Mouse (Mus musculus): ENCODE measurements at regions not wholly inside any gene's neighbourhood (a gene's known extent, or its start where the extent isn't known, plus 50 kb on each side); places are given as distances from the start of the nearest gene placed in this dataset.
"Not testable (repeated sequence)": the region's sequence is repeated elsewhere in the genome, so short reads cannot be mapped to it uniquely, and the experiment has no call there.

DNA sequence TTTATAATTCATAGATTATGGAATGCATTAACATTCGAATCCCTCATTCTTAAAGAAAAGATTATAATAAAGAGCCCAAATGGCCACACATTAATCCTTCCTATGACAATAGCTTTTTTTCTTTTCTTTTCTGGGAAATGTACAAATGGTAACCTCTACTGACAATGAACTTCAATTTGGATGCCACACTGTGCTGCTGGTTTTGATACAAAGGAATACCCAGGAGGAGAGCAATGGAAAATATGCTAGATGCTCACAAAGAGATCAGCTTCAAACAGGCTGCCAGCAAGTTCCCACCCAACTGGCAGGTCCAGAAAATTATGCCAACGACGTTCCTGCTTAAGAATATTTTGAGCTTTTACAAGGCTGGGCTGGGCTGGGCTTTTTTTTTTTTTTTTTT lies 364.4 kb upstream of the Dpp10 start:
- Histone ChIP-seq H3K4me3 (replicated peaks; ENCODE audit: low read length) (no peak overlapping the region), H3K4me2 (replicated peaks) (no peak overlapping the region), H3K9me3 (ENCODE audit: control insufficient read depth, low read length) (no peaks in the 10 kb centered on the region), H3K4me1 (replicated peaks; ENCODE audit: control insufficient read depth, insufficient read depth, low read length) (no peaks in the 10 kb centered on the region), H3K27me3 (ENCODE audit: control insufficient read depth, insufficient read depth, low read length) (no peaks in the 10 kb centered on the region), H3K36me3 (replicated peaks; ENCODE audit: control insufficient read depth, insufficient read depth) (no peaks in the 10 kb centered on the region), H3K9ac (no peak overlapping the region), H3K27ac (no peak overlapping the region)
- DNase-seq (ENCODE audit: low spot score) (no peak), ATAC-seq (ENCODE audit: low FRiP score) (no peak)
- WGBS, result 61% methylated on average over 3 of the region's 3 CpGs

GRCm38 (mm10) chr1:124369604-124370003 lies 324.2 kb upstream of the Dpp10 start:
- Histone ChIP-seq H3K9me3 (ENCODE audit: control insufficient read depth, low read length) (no peaks in the 10 kb centered on the region), H3K4me3 (replicated peaks; ENCODE audit: low read length) (no peak overlapping the region), H3K4me1 (replicated peaks; ENCODE audit: control insufficient read depth, insufficient read depth, low read length) (no peaks in the 10 kb centered on the region), H3K27me3 (ENCODE audit: control insufficient read depth, insufficient read depth, low read length) (no peaks in the 10 kb centered on the region), H3K27ac (no peak overlapping the region), H3K4me2 (replicated peaks) (no peak overlapping the region), H3K36me3 (replicated peaks; ENCODE audit: control insufficient read depth, insufficient read depth) (no peaks in the 10 kb centered on the region), H3K9ac (no peak overlapping the region)
- 28% methylated on average over 4 of the region's 4 CpGs for WGBS
- DNase-seq (ENCODE audit: low spot score), result no peak
- no peak for ATAC-seq (ENCODE audit: low FRiP score)

GRCm38 (mm10) chr1:124348491-124348890 lies 303.1 kb upstream of the Dpp10 start:
- 78% methylated on average over 1 of the region's 1 CpGs for WGBS
- ATAC-seq (ENCODE audit: low FRiP score); H3K9me3 ChIP-seq (ENCODE audit: control insufficient read depth, low read length); H3K27ac ChIP-seq; H3K9ac ChIP-seq; H3K36me3 ChIP-seq (replicated peaks; ENCODE audit: control insufficient read depth, insufficient read depth); H3K4me2 ChIP-seq (replicated peaks); H3K4me3 ChIP-seq (replicated peaks; ENCODE audit: low read length); H3K27me3 ChIP-seq (ENCODE audit: control insufficient read depth, insufficient read depth, low read length); H3K4me1 ChIP-seq (replicated peaks; ENCODE audit: control insufficient read depth, insufficient read depth, low read length); DNase-seq (ENCODE audit: low spot score): not testable (repeated sequence)

- no peaks in the 10 kb centered on the region for H3K4me1 ChIP-seq (replicated peaks; ENCODE audit: control insufficient read depth, insufficient read depth, low read length)
- no peak overlapping the region for H3K4me2 ChIP-seq (replicated peaks)
- ATAC-seq (ENCODE audit: low FRiP score), result no peak
- H3K4me3 ChIP-seq (replicated peaks; ENCODE audit: low read length), result no peak overlapping the region
- no peaks in the 10 kb centered on the region for H3K9me3 ChIP-seq (ENCODE audit: control insufficient read depth, low read length)
- H3K27me3 ChIP-seq (ENCODE audit: control insufficient read depth, insufficient read depth, low read length), result no peaks in the 10 kb centered on the region
- DNase-seq (ENCODE audit: low spot score), result no peak
- H3K9ac ChIP-seq, result no peak overlapping the region
- no peak overlapping the region for H3K27ac ChIP-seq
- 86% methylated on average over 2 of the region's 2 CpGs for whole genome bisulfite sequencing
- no peaks in the 10 kb centered on the region for H3K36me3 ChIP-seq (replicated peaks; ENCODE audit: control insufficient read depth, insufficient read depth)
Measured at GRCm38 (mm10) chr1:124339444-124339843, 294.1 kb upstream of the Dpp10 start.

GRCm38 (mm10) chr1:124338648-124339047 lies 293.3 kb upstream of the Dpp10 start:
- H3K36me3 ChIP-seq (replicated peaks; ENCODE audit: control insufficient read depth, insufficient read depth), result no peaks in the 10 kb centered on the region
- H3K4me2 ChIP-seq (replicated peaks), result no peak overlapping the region

DNA sequence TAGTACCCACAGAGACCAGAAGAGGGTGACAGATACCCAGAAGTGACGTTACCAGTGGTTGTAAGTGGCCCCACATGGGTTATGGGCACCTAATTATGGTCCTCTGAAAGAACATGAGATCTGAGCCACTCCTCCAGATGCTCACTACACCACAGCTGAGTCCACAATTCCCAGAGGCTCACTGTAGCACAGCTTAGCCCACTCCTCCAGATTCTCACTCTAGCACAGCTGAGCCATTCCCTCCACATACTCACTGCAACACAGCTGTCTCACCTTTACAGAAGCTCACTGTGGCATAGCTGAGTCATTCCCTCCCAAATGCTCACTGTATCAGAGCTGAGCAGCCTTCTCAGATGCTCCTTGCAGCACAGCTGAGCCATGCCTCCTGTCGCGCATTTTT lies 286.9 kb upstream of the Dpp10 start:
- Histone ChIP-seq H3K4me1 (replicated peaks; ENCODE audit: control insufficient read depth, insufficient read depth, low read length) (no peaks in the 10 kb centered on the region), H3K9me3 (ENCODE audit: control insufficient read depth, low read length) (no peaks in the 10 kb centered on the region), H3K4me2 (replicated peaks) (no peak overlapping the region), H3K4me3 (replicated peaks; ENCODE audit: low read length) (no peak overlapping the region), H3K9ac (no peak overlapping the region), H3K36me3 (replicated peaks; ENCODE audit: control insufficient read depth, insufficient read depth) (no peaks in the 10 kb centered on the region), H3K27ac (no peak overlapping the region), H3K27me3 (ENCODE audit: control insufficient read depth, insufficient read depth, low read length) (no peaks in the 10 kb centered on the region)
- WGBS, result 75% methylated on average over 3 of the region's 3 CpGs
- DNase-seq (ENCODE audit: low spot score) (no peak), ATAC-seq (ENCODE audit: low FRiP score) (peak; percentile 66; the same call in 1 of the 2 replicates)

More at GRCm38 (mm10) chr1:124338648-124339047, 293.3 kb upstream of the Dpp10 start:
- no peaks in the 10 kb centered on the region for H3K27me3 ChIP-seq (ENCODE audit: control insufficient read depth, insufficient read depth, low read length)
- no peaks in the 10 kb centered on the region for H3K9me3 ChIP-seq (ENCODE audit: control insufficient read depth, low read length)
- ATAC-seq (ENCODE audit: low FRiP score), result no peak
- no peak for DNase-seq (ENCODE audit: low spot score)
- no peak overlapping the region for H3K9ac ChIP-seq
- H3K4me1 ChIP-seq (replicated peaks; ENCODE audit: control insufficient read depth, insufficient read depth, low read length), result no peaks in the 10 kb centered on the region
- H3K27ac ChIP-seq, result no peak overlapping the region
- no peak overlapping the region for H3K4me3 ChIP-seq (replicated peaks; ENCODE audit: low read length)

Data from hindbrain, embryonic 14.5 days (tissue).